Mouse (Mus musculus) heart, embryonic 11.5 days (tissue): Measurements from ENCODE around the gene Prune2. TPM values are rescaled to one million over a fixed set of nuclear protein-coding genes. Genes with fewer than 3 reads are reported as not detected.

ENCODE experiments used
- ATAC-seq: fragments of 200-750 bp; cut with Nextera tagmentation; replicated peaks from 2 replicates; pipeline ENCODE4 v1.8.0; 2017; ENCODE audit warnings: moderate library complexity; ENCODE audit not compliant: insufficient number of reproducible peaks, low FRiP score, low TSS enrichment
- H3K27ac ChIP-seq: fragments of 300-500 bp; sonication (generic); 2 replicates; pipeline ENCODE4 v1.5.1; 2014; ENCODE audit warnings: mild to moderate bottlenecking, low read depth, low read length
- H3K27me3 ChIP-seq: fragments of 300-500 bp; sonication (generic); 2 replicates; pipeline ENCODE4 v1.6.1; 2014; ENCODE audit warnings: mild to moderate bottlenecking, low read length, mixed read lengths; ENCODE audit not compliant: control insufficient read depth, insufficient read depth
- H3K36me3 ChIP-seq: fragments of 300-500 bp; sonication (generic); 2 replicates; pipeline ENCODE4 v1.6.1; 2014; ENCODE audit warnings: mild to moderate bottlenecking, low read length, moderate library complexity, mixed read lengths; ENCODE audit not compliant: control insufficient read depth, insufficient read depth
- H3K4me1 ChIP-seq: fragments of 300-500 bp; sonication (generic); 2 replicates; pipeline ENCODE4 v1.6.1; 2014; ENCODE audit warnings: low read length; ENCODE audit not compliant: control insufficient read depth, insufficient read depth
- H3K4me2 ChIP-seq: fragments of 300-500 bp; sonication (generic); 2 replicates; pipeline ENCODE4 v1.6.1; 2014; ENCODE audit warnings: mild to moderate bottlenecking, moderate library complexity
- H3K4me3 ChIP-seq: fragments of 300-500 bp; sonication (generic); 2 replicates; pipeline ENCODE4 v1.5.1; 2014; ENCODE audit warnings: low read depth, low read length
- H3K9ac ChIP-seq: fragments of 300-500 bp; sonication (generic); 2 replicates; pipeline ENCODE4 v1.6.1; 2014; ENCODE audit warnings: mild to moderate bottlenecking, low read depth, low read length, moderate library complexity
- H3K9me3 ChIP-seq: fragments of 300-500 bp; sonication (generic); replicated peaks from 2 replicates; pipeline ENCODE4 v1.6.1; 2016; ENCODE audit warnings: low read length; ENCODE audit not compliant: control insufficient read depth
- WGBS: fragments of 180-500 bp; shearing (Covaris S2); extraction: QIAGEN DNeasy Blood & Tissue Kit; methylation state at CpG from one replicate; pipeline ENCODE4 v1.1.7; 2014; ENCODE audit not compliant: insufficient replicate concordance; 5-methylcytosine and 5-hydroxymethylcytosine counted together
- polyA plus RNA-seq: library from polyadenylated mRNA; unstranded; fragments of >200 nt; fragmentation: Nextera tagmentation; extraction: Ambion mirVana; gene quantifications from 2 replicates; pipeline ENCODE4 v1.2.1, GENCODE M21; 2014

The Prune2 gene
- polyA plus RNA-seq, 1 experiment from 2014 or later, result 9.8 TPM

DNA sequence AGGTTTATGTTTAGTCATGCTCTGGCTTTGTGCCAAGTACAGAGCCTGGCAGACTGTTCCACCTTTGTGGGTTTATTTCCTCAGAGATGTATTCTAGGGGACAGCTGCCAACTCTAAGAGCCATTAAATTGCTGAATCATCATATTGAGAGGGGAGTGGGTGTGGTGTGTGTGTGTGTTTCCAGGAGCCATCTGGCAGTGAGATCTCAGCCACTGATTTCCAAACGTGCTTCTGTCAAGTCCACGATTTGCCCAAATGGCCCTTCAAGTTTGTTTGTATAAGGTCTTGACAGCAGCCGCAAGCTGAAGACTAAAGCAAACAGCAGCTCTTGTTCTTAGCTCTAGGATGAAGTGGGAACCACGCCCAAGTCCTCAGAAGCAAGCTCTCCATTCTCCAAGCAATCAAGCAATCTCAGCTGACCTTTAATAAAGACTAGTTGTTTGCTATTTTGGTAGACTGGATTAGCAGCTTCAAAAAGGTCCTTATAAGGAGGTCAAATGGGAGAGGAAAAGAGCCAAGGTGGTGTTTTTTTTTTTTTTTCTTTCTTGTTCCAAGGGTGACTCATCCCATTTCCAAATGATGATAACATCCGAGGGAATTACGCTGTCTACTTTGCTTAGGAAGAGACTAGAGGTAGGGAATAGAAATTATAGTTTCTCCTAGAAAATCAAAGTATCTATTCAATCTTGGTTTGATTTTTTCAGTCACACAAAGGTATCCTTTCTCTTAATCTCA lies 55.5 kb downstream of the Prune2 start:
- Histone ChIP-seq H3K36me3 (no peaks in the 10 kb centered on the region), H3K27ac (no peak overlapping the region), H3K9ac (no peak overlapping the region), H3K4me2 (no peak overlapping the region), H3K9me3 (no peaks in the 10 kb centered on the region), H3K27me3 (no peaks in the 10 kb centered on the region), H3K4me1 (no peaks in the 10 kb centered on the region), H3K4me3 (no peak overlapping the region)
- 13% methylated on average over 6 of the region's 6 CpGs for WGBS
- no peak for ATAC-seq

GRCm38 (mm10) chr19:17013085-17013484 lies 57.2 kb downstream of the Prune2 start:
- 47% methylated on average over 2 of the region's 2 CpGs for WGBS
- no peaks in the 10 kb centered on the region for H3K27me3 ChIP-seq

DNA sequence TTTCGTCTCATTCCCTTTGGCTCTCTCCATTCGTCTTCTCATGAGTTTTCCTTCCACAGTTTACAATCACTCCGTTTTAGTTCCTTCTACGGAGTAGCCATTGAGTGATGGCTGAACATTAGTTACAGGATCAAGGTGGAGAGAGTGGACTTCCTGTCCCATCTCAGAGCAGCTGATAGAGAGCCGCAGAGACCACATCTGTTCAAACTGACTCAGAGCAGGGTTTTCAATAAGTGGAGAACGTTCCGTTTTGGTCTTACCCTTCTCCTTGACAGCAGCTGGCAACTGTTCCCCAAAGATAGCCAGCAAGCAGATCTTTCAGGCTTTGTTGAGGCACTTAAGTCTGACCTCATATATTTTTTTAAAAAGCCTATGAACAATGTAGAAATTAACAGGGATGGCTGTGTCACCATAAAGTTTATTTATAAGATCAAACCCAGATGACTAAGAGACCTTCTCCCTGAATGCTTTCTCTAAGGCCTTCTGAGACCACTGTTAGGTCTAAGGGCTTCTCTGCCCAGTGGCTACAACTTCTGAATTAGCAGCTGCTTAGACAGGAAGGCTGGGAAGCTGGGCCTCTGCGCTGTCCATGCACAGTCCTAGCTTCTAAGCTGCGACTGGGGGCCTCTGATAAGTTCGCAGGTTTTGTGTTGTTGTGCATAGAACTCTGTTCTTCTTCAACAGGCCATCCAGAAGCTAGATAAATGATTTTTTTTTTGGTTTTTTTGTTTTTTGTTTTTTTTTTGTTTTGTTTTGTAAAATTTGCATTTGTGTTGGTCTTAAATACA lies 58.6 kb downstream of the Prune2 start:
- no peaks in the 10 kb centered on the region for H3K4me1 ChIP-seq
- no peak overlapping the region for H3K4me2 ChIP-seq
- H3K36me3 ChIP-seq, result no peaks in the 10 kb centered on the region
- H3K27ac ChIP-seq, result no peak overlapping the region
- ATAC-seq, result no peak
- H3K4me3 ChIP-seq, result no peak overlapping the region
- no peaks in the 10 kb centered on the region for H3K9me3 ChIP-seq
- H3K9ac ChIP-seq, result no peak overlapping the region
- 47% methylated on average over 10 of the region's 10 CpGs for WGBS
- H3K27me3 ChIP-seq, result no peaks in the 10 kb centered on the region

More at GRCm38 (mm10) chr19:17013085-17013484, 57.2 kb downstream of the Prune2 start:
- H3K36me3 ChIP-seq, result no peaks in the 10 kb centered on the region
- no peak overlapping the region for H3K9ac ChIP-seq
- no peak overlapping the region for H3K27ac ChIP-seq
- no peak for ATAC-seq
- no peak overlapping the region for H3K4me3 ChIP-seq
- no peak overlapping the region for H3K4me2 ChIP-seq
- H3K4me1 ChIP-seq, result no peaks in the 10 kb centered on the region
- no peaks in the 10 kb centered on the region for H3K9me3 ChIP-seq

- no peak overlapping the region for H3K4me3 ChIP-seq
- H3K9me3 ChIP-seq, result no peaks in the 10 kb centered on the region
- H3K36me3 ChIP-seq, result no peaks in the 10 kb centered on the region
- H3K27ac ChIP-seq, result no peak overlapping the region
- H3K9ac ChIP-seq, result no peak overlapping the region
- no peak overlapping the region for H3K4me2 ChIP-seq
- H3K27me3 ChIP-seq, result no peaks in the 10 kb centered on the region
- WGBS, result 75% methylated on average over 4 of the region's 4 CpGs
- no peaks in the 10 kb centered on the region; the same call in 1 of the 2 replicates for H3K4me1 ChIP-seq
- no peak for ATAC-seq
Measured at GRCm38 (mm10) chr19:17024748-17025147, 68.8 kb downstream of the Prune2 start.

DNA sequence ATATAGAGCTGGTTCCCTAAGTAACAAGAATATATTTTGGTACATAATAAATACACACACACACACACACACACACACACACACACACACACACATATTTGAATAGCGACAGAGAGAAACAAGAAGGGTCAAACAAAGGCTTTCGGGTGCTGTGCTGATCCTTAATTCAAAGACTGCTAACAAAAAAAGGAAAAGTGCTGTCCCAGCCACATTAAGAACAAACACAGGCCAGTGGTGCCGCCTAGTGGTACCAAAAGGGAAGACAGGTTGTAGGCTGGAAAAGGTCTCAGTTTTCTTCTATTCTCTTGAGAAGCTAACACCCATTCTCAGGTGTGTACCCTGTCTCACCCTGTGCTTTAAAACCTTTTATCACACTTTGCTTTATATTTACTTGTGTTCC lies 74.4 kb downstream of the Prune2 start:
- Histone ChIP-seq H3K27ac (no peak overlapping the region), H3K27me3 (no peaks in the 10 kb centered on the region), H3K9ac (no peak overlapping the region), H3K4me1 (no peaks in the 10 kb centered on the region; the same call in 1 of the 2 replicates), H3K4me2 (no peak overlapping the region), H3K9me3 (no peaks in the 10 kb centered on the region), H3K36me3 (no peaks in the 10 kb centered on the region), H3K4me3 (no peak overlapping the region)
- ATAC-seq, result no peak
- 4% methylated on average over 3 of the region's 3 CpGs for WGBS

- H3K4me3 ChIP-seq, result no peak overlapping the region
- 57% methylated on average over 3 of the region's 3 CpGs for WGBS
- no peak for ATAC-seq
- no peak overlapping the region for H3K9ac ChIP-seq
- H3K9me3 ChIP-seq, result no peaks in the 10 kb centered on the region
- no peak overlapping the region for H3K27ac ChIP-seq
- no peak overlapping the region for H3K4me2 ChIP-seq
- H3K36me3 ChIP-seq, result no peaks in the 10 kb centered on the region
- no peaks in the 10 kb centered on the region; the same call in 1 of the 2 replicates for H3K4me1 ChIP-seq
- no peaks in the 10 kb centered on the region for H3K27me3 ChIP-seq
Measured at GRCm38 (mm10) chr19:17032314-17032713, 76.4 kb downstream of the Prune2 start.

DNA sequence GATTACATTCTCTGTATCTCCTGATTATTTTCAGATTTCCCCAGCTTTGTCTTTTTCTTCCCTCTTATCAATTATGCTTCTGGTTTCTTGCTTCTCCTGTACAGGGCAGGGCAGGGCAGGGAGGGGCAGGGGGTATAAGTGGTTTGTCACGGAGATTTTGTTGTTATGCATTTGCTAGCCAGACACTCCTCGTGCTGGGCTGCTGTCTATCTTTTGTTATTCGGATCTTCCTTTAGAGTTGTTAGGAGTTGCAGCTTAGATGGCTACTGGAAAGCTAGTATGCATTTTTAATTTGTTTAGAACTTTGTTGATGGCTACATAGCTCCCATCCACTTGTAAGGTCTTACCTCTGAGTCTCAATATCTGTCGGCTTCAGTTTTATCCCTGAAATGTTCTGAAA lies 91.0 kb downstream of the Prune2 start:
- H3K36me3 ChIP-seq, result no peaks in the 10 kb centered on the region
- WGBS, result 73% methylated on average over 4 of the region's 4 CpGs

GRCm38 (mm10) chr19:17055892-17056291 lies 100.0 kb downstream of the Prune2 start:
- ATAC-seq, result no peak
- Histone ChIP-seq H3K4me3 (no peak overlapping the region), H3K4me2 (no peak overlapping the region), H3K9ac (no peak overlapping the region), H3K4me1 (no peaks in the 10 kb centered on the region), H3K36me3 (no peaks in the 10 kb centered on the region), H3K27ac (no peak overlapping the region), H3K27me3 (no peaks in the 10 kb centered on the region), H3K9me3 (no peaks in the 10 kb centered on the region)
- 55% methylated on average over 3 of the region's 3 CpGs for WGBS

More for the DNA sequence above, 91.0 kb downstream of the Prune2 start:
- Histone ChIP-seq H3K27ac (no peak overlapping the region), H3K27me3 (no peaks in the 10 kb centered on the region), H3K4me1 (no peaks in the 10 kb centered on the region), H3K9ac (no peak overlapping the region), H3K4me2 (no peak overlapping the region), H3K9me3 (no peaks in the 10 kb centered on the region), H3K4me3 (no peak overlapping the region)
- no peak for ATAC-seq
